Mouse (Mus musculus) liver, embryonic 11.5 days (tissue): ENCODE measurements around the gene Gatb. TPM values are rescaled to one million over a fixed set of nuclear protein-coding genes. Genes with fewer than 3 reads are reported as not detected.

Experiments used
- ATAC-seq: fragments of 200-750 bp; cut with Nextera tagmentation; replicated peaks from 2 replicates; pipeline ENCODE4 v1.8.0; 2017; ENCODE audit warnings: moderate number of reproducible peaks, mild to moderate bottlenecking, moderate TSS enrichment, moderate library complexity; ENCODE audit not compliant: low FRiP score
- DNase-seq: peaks from one replicate; pipeline ENCODE4 v3.0.0-alpha.2; 2017; ENCODE audit warnings: low spot score
- H3K27ac ChIP-seq: fragments of 300-500 bp; sonication (generic); 2 replicates; pipeline ENCODE4 v1.5.1; 2014; ENCODE audit warnings: mild to moderate bottlenecking, low read depth, low read length, control low read depth
- H3K27me3 ChIP-seq: fragments of 300-500 bp; sonication (generic); replicated peaks from 2 replicates; pipeline ENCODE4 v1.6.1; 2014; ENCODE audit warnings: low read length, mixed read lengths; ENCODE audit not compliant: control insufficient read depth, insufficient read depth
- H3K36me3 ChIP-seq: fragments of 300-500 bp; sonication (generic); 2 replicates; pipeline ENCODE4 v1.6.1; 2014; ENCODE audit warnings: mild to moderate bottlenecking, low read length, moderate library complexity, mixed read lengths; ENCODE audit not compliant: control insufficient read depth, insufficient read depth
- H3K4me1 ChIP-seq: fragments of 300-500 bp; sonication (generic); replicated peaks from 2 replicates; pipeline ENCODE4 v1.6.1; 2014; ENCODE audit warnings: low read length, mixed read lengths; ENCODE audit not compliant: control insufficient read depth, insufficient read depth
- H3K4me2 ChIP-seq: fragments of 300-500 bp; sonication (generic); 2 replicates; pipeline ENCODE4 v1.6.1; 2014; ENCODE audit warnings: mild to moderate bottlenecking, control low read depth, moderate library complexity
- H3K4me3 ChIP-seq: fragments of 300-500 bp; sonication (generic); 2 replicates; pipeline ENCODE4 v1.5.1; 2014; ENCODE audit warnings: low read depth, low read length, control low read depth
- H3K9ac ChIP-seq: fragments of 300-500 bp; sonication (generic); 2 replicates; pipeline ENCODE4 v1.6.1; 2014; ENCODE audit warnings: low read depth, low read length, control low read depth
- H3K9me3 ChIP-seq: fragments of 300-500 bp; sonication (generic); 2 replicates; pipeline ENCODE4 v1.6.1; 2016; ENCODE audit warnings: low read length, inconsistent platforms, mixed read lengths; ENCODE audit not compliant: control insufficient read depth
- WGBS: fragments of 180-500 bp; shearing (Covaris S2); extraction: QIAGEN DNeasy Blood & Tissue Kit; methylation state at CpG from one replicate; pipeline ENCODE4 v1.1.7; 2014; 5-methylcytosine and 5-hydroxymethylcytosine counted together
- polyA plus RNA-seq: library from polyadenylated mRNA; unstranded; fragments of >200 nt; fragmentation: Nextera tagmentation; extraction: Ambion mirVana; gene quantifications from 2 replicates; pipeline ENCODE4 v1.2.1, GENCODE M21; 2014

Gatb gene
- polyA plus RNA-seq, 1 experiment from 2014 or later, result 32.9 TPM

- H3K36me3 ChIP-seq, result no peaks in the 10 kb centered on the region
- no peaks in the 10 kb centered on the region for H3K27me3 ChIP-seq
- DNase-seq (no peak), ATAC-seq (no peak)
- H3K9ac ChIP-seq, result no peak overlapping the region
- no peaks in the 10 kb centered on the region for H3K9me3 ChIP-seq
- WGBS, result 27% methylated on average over 3 of the region's 3 CpGs
- H3K27ac ChIP-seq, result no peak overlapping the region
- H3K4me3 ChIP-seq, result no peak overlapping the region
- H3K4me1 ChIP-seq, result no peaks in the 10 kb centered on the region
- no peak overlapping the region for H3K4me2 ChIP-seq
These were observed 119.1 kb downstream of the Gatb start for GRCm38 (mm10) chr3:85693013-85693412.

- DNase-seq (no peak), ATAC-seq (no peak)
These were observed 121.1 kb downstream of the Gatb start for GRCm38 (mm10) chr3:85695056-85695455.

GRCm38 (mm10) chr3:85698496-85698895, 124.6 kb downstream of the Gatb start:
- Histone ChIP-seq H3K9ac (no peak overlapping the region), H3K4me2 (no peak overlapping the region), H3K4me3 (no peak overlapping the region), H3K27ac (no peak overlapping the region), H3K36me3 (no peaks in the 10 kb centered on the region), H3K9me3 (no peaks in the 10 kb centered on the region), H3K27me3 (no peaks in the 10 kb centered on the region), H3K4me1 (no peaks in the 10 kb centered on the region; the same call in 1 of the 2 replicates)
- ATAC-seq (no peak), DNase-seq (no peak)
- 76% methylated on average over 4 of the region's 4 CpGs for WGBS

More at GRCm38 (mm10) chr3:85695056-85695455, 121.1 kb downstream of the Gatb start:
- no peak overlapping the region for H3K4me3 ChIP-seq
- 81% methylated on average over 3 of the region's 3 CpGs for WGBS
- H3K9ac ChIP-seq, result no peak overlapping the region
- no peak overlapping the region for H3K27ac ChIP-seq
- H3K4me1 ChIP-seq, result no peaks in the 10 kb centered on the region
- no peak overlapping the region for H3K4me2 ChIP-seq
- no peaks in the 10 kb centered on the region for H3K27me3 ChIP-seq
- H3K9me3 ChIP-seq, result no peaks in the 10 kb centered on the region
- no peaks in the 10 kb centered on the region for H3K36me3 ChIP-seq

GRCm38 (mm10) chr3:85703141-85703882, 129.4 kb downstream of the Gatb start:
- DNase-seq, result no peak
- no peak overlapping the region for H3K4me2 ChIP-seq
- ATAC-seq, result no peak

More at GRCm38 (mm10) chr3:85703141-85703882, 129.4 kb downstream of the Gatb start:
- 47% methylated on average over 6 of the region's 6 CpGs for whole genome bisulfite sequencing
- Histone ChIP-seq H3K4me3 (no peak overlapping the region), H3K27me3 (no peaks in the 10 kb centered on the region), H3K36me3 (no peaks in the 10 kb centered on the region), H3K4me1 (no peaks in the 10 kb centered on the region; the same call in 1 of the 2 replicates), H3K9ac (no peak overlapping the region), H3K27ac (no peak overlapping the region), H3K9me3 (no peaks in the 10 kb centered on the region)

Other genes starting within 250 kb of the Gatb start
- 0.47 and 0.60 TPM in 2 replicates for gene Fam160a1, start 243.2 kb downstream of the Gatb start, polyA plus RNA-seq